Mouse (Mus musculus) embryonic facial prominence, embryonic 11.5 days (tissue): ENCODE measurements around the gene Fam216b. TPM values are rescaled to one million over a fixed set of nuclear protein-coding genes. Genes with fewer than 3 reads are reported as not detected.

Source experiments
- ATAC-seq: fragments of 200-750 bp; cut with Nextera tagmentation; replicated peaks from 2 replicates; pipeline ENCODE4 v1.8.0; 2017; ENCODE audit warnings: low read depth; ENCODE audit not compliant: insufficient number of reproducible peaks, low FRiP score, low TSS enrichment
- DNase-seq: peaks from one replicate; pipeline ENCODE4 v3.0.0-alpha.2; 2015; ENCODE audit warnings: low spot score
- H3K27ac ChIP-seq: fragments of 300-500 bp; sonication (generic); replicated peaks from 2 replicates; pipeline ENCODE4 v1.5.1; 2014; ENCODE audit warnings: mild to moderate bottlenecking, low read depth, low read length, control low read depth
- H3K27me3 ChIP-seq: fragments of 300-500 bp; sonication (generic); 2 replicates; pipeline ENCODE4 v1.6.1; 2014; ENCODE audit warnings: mild to moderate bottlenecking, low read length, moderate library complexity, mixed read lengths; ENCODE audit not compliant: control insufficient read depth, insufficient read depth
- H3K36me3 ChIP-seq: fragments of 300-500 bp; sonication (generic); replicated peaks from 2 replicates; pipeline ENCODE4 v1.6.1; 2014; ENCODE audit warnings: low read depth, mild to moderate bottlenecking, low read length, moderate library complexity, mixed read lengths; ENCODE audit not compliant: control insufficient read depth, insufficient read depth
- H3K4me1 ChIP-seq: fragments of 300-500 bp; sonication (generic); 2 replicates; pipeline ENCODE4 v1.6.1; 2014; ENCODE audit warnings: low read length, mixed read lengths; ENCODE audit not compliant: control insufficient read depth, insufficient read depth
- H3K4me2 ChIP-seq: fragments of 300-500 bp; sonication (generic); 2 replicates; pipeline ENCODE4 v1.6.1; 2014; ENCODE audit warnings: low read depth, mild to moderate bottlenecking, control low read depth, low read length, moderate library complexity
- H3K4me3 ChIP-seq: fragments of 300-500 bp; sonication (generic); 2 replicates; pipeline ENCODE4 v1.5.1; 2014; ENCODE audit warnings: low read depth, low read length, control low read depth
- H3K9ac ChIP-seq: fragments of 300-500 bp; sonication (generic); replicated peaks from 2 replicates; pipeline ENCODE4 v1.6.1; 2014; ENCODE audit warnings: mild to moderate bottlenecking, control low read depth, low read length
- H3K9me3 ChIP-seq: fragments of 300-500 bp; sonication (generic); replicated peaks from 2 replicates; pipeline ENCODE4 v1.6.1; 2016; ENCODE audit warnings: mild to moderate bottlenecking, low read length, inconsistent platforms, mixed read lengths; ENCODE audit not compliant: control insufficient read depth
- WGBS: fragments of 180-500 bp; shearing (Covaris S2); extraction: QIAGEN DNeasy Blood & Tissue Kit; methylation state at CpG from one replicate; pipeline ENCODE4 v1.1.7; 2014; 5-methylcytosine and 5-hydroxymethylcytosine counted together
- polyA plus RNA-seq: library from polyadenylated mRNA; unstranded; fragments of >200 nt; fragmentation: Nextera tagmentation; extraction: Ambion mirVana; gene quantifications from 2 replicates; pipeline ENCODE4 v1.2.1, GENCODE M21; 2014

Gene Fam216b
- polyA plus RNA-seq, 1 experiment from 2014 or later = not detected

- Histone ChIP-seq H3K4me2 (no peak overlapping the region), H3K4me3 (no peak overlapping the region), H3K4me1 (no peaks in the 10 kb centered on the region), H3K9me3 (no peaks in the 10 kb centered on the region), H3K27me3 (no peaks in the 10 kb centered on the region), H3K36me3 (no peaks in the 10 kb centered on the region), H3K9ac (no peak overlapping the region), H3K27ac (no peak overlapping the region)
- DNase-seq (peak; percentile 67), ATAC-seq (peak; percentile 78)
- WGBS = 46% methylated on average over 6 of the region's 6 CpGs
Observed at GRCm38 (mm10) chr14:78060609-78060951, 28.2 kb downstream of the Fam216b start.

- ATAC-seq (peak; percentile 90), DNase-seq (peak; percentile 84)
- H3K4me3 ChIP-seq = no peak overlapping the region
- H3K27ac ChIP-seq = no peak overlapping the region
- H3K4me1 ChIP-seq = no peaks in the 10 kb centered on the region
- no peak overlapping the region for H3K4me2 ChIP-seq
- WGBS = 36% methylated on average over 9 of the region's 9 CpGs
- no peaks in the 10 kb centered on the region for H3K9me3 ChIP-seq
- H3K36me3 ChIP-seq = no peaks in the 10 kb centered on the region
- H3K27me3 ChIP-seq = no peaks in the 10 kb centered on the region
- no peak overlapping the region for H3K9ac ChIP-seq
Observed at GRCm38 (mm10) chr14:78059878-78060608, 28.8 kb downstream of the Fam216b start.

- Histone ChIP-seq H3K27ac (no peak overlapping the region), H3K9ac (no peak overlapping the region), H3K27me3 (no peaks in the 10 kb centered on the region), H3K4me3 (no peak overlapping the region), H3K4me1 (no peaks in the 10 kb centered on the region), H3K36me3 (no peaks in the 10 kb centered on the region), H3K4me2 (no peak overlapping the region), H3K9me3 (no peaks in the 10 kb centered on the region)
- ATAC-seq (no peak), DNase-seq (no peak)
- WGBS = 82% methylated on average over 7 of the region's 7 CpGs
Observed at GRCm38 (mm10) chr14:78057362-78057761, 31.4 kb downstream of the Fam216b start.

GRCm38 (mm10) chr14:78056371-78056770, 32.4 kb downstream of the Fam216b start:
- Histone ChIP-seq H3K9me3 (no peaks in the 10 kb centered on the region), H3K4me2 (no peak overlapping the region), H3K27me3 (no peaks in the 10 kb centered on the region), H3K36me3 (no peaks in the 10 kb centered on the region), H3K4me1 (no peaks in the 10 kb centered on the region), H3K9ac (no peak overlapping the region), H3K4me3 (no peak overlapping the region), H3K27ac (no peak overlapping the region)
- DNase-seq (no peak), ATAC-seq (no peak)
- 81% methylated on average over 3 of the region's 3 CpGs for WGBS

GRCm38 (mm10) chr14:78048674-78049073, 40.1 kb downstream of the Fam216b start:
- DNase-seq = no peak
- Histone ChIP-seq H3K4me3 (no peak overlapping the region), H3K27me3 (no peaks in the 10 kb centered on the region), H3K9ac (no peak overlapping the region), H3K4me2 (no peak overlapping the region), H3K27ac (no peak overlapping the region), H3K9me3 (no peaks in the 10 kb centered on the region), H3K36me3 (no peaks in the 10 kb centered on the region), H3K4me1 (no peaks in the 10 kb centered on the region)
- 84% methylated on average over 4 of the region's 4 CpGs for WGBS
- ATAC-seq = no peak

GRCm38 (mm10) chr14:78048258-78048657, 40.5 kb downstream of the Fam216b start:
- H3K36me3 ChIP-seq = no peaks in the 10 kb centered on the region
- DNase-seq (no peak), ATAC-seq (no peak)
- 93% methylated on average over 3 of the region's 3 CpGs for WGBS
- no peaks in the 10 kb centered on the region for H3K27me3 ChIP-seq
- no peak overlapping the region for H3K4me3 ChIP-seq
- H3K27ac ChIP-seq = no peak overlapping the region
- no peak overlapping the region for H3K9ac ChIP-seq
- H3K4me2 ChIP-seq = no peak overlapping the region
- no peaks in the 10 kb centered on the region for H3K4me1 ChIP-seq
- no peaks in the 10 kb centered on the region for H3K9me3 ChIP-seq

- no peaks in the 10 kb centered on the region for H3K27me3 ChIP-seq
- WGBS = 33% methylated on average over 2 of the region's 2 CpGs
Observed at GRCm38 (mm10) chr14:78043079-78043478, 45.7 kb downstream of the Fam216b start.

GRCm38 (mm10) chr14:78041886-78042526, 46.8 kb downstream of the Fam216b start:
- H3K27ac ChIP-seq = no peak overlapping the region
- no peaks in the 10 kb centered on the region for H3K4me1 ChIP-seq
- DNase-seq = no peak
- H3K9ac ChIP-seq = no peak overlapping the region
- H3K9me3 ChIP-seq = no peaks in the 10 kb centered on the region
- no peaks in the 10 kb centered on the region for H3K27me3 ChIP-seq
- WGBS = 75% methylated on average over 11 of the region's 11 CpGs
- H3K36me3 ChIP-seq = no peaks in the 10 kb centered on the region
- no peak for ATAC-seq
- no peak overlapping the region for H3K4me3 ChIP-seq
- no peak overlapping the region for H3K4me2 ChIP-seq

More at GRCm38 (mm10) chr14:78043079-78043478, 45.7 kb downstream of the Fam216b start:
- H3K4me2 ChIP-seq = no peak overlapping the region
- no peak overlapping the region for H3K4me3 ChIP-seq
- ATAC-seq = no peak
- no peak overlapping the region for H3K27ac ChIP-seq
- H3K4me1 ChIP-seq = no peaks in the 10 kb centered on the region
- no peaks in the 10 kb centered on the region for H3K9me3 ChIP-seq
- no peaks in the 10 kb centered on the region for H3K36me3 ChIP-seq
- H3K9ac ChIP-seq = no peak overlapping the region
- no peak for DNase-seq
